Mouse (Mus musculus): ENCODE measurements around the gene Hist1h2an. TPM values are rescaled to one million over a fixed set of nuclear protein-coding genes. Genes with fewer than 3 reads are reported as not detected.
A peak's percentile ranks its signal among the peaks of the same experiment; 100 is the strongest.
"Not testable (repeated sequence)": the region's sequence is repeated elsewhere in the genome, so short reads cannot be mapped to it uniquely, and the experiment has no call there.

Hist1h2an gene
- total RNA-seq (2022): 1 to 10 TPM in 1 of 4 experiments, not detected in 3; 1.1 TPM

- peak; percentile 96 for DNase-seq (ENCODE audit: low spot score)
Measured at GRCm38 (mm10) chr13:21786899-21787629, at the start of gene Hist1h2an, which contains the start of gene Hist1h2bp. TSS of gene Hist1h2an (minus strand) at chr13:21787218. TSS of gene Hist1h2bp (plus strand) at chr13:21787461.

- DNase-seq (ENCODE audit: low spot score): not testable (repeated sequence)
Measured at GRCm38 (mm10) chr13:21833461-21833860, 46.4 kb upstream of the Hist1h2an start, which contains the start of the genes Hist1h2ap and Hist1h2br. TSS of gene Hist1h2ap (minus strand) at chr13:21833507. TSS of gene Hist1h2br (plus strand) at chr13:21833743.

- peak; percentile 41 for DNase-seq (ENCODE audit: low spot score)
Measured at GRCm38 (mm10) chr13:21831418-21832394, 44.7 kb upstream of the Hist1h2an start, which contains the start of gene Hist1h4n. TSS of gene Hist1h4n (minus strand) at chr13:21832196.

GRCm38 (mm10) chr13:21830344-21830743 lies 43.3 kb upstream of the Hist1h2an start:
- no peak for DNase-seq (ENCODE audit: low spot score)

- no peak for DNase-seq (ENCODE audit: low spot score)
Measured at GRCm38 (mm10) chr13:21828511-21828910, 41.5 kb upstream of the Hist1h2an start.

- not testable (repeated sequence) for DNase-seq (ENCODE audit: low spot score)
Measured at GRCm38 (mm10) chr13:21820082-21820890, 33.3 kb upstream of the Hist1h2an start.

GRCm38 (mm10) chr13:21812092-21812491 lies 25.1 kb upstream of the Hist1h2an start:
- not testable (repeated sequence) for DNase-seq (ENCODE audit: low spot score)

DNA sequence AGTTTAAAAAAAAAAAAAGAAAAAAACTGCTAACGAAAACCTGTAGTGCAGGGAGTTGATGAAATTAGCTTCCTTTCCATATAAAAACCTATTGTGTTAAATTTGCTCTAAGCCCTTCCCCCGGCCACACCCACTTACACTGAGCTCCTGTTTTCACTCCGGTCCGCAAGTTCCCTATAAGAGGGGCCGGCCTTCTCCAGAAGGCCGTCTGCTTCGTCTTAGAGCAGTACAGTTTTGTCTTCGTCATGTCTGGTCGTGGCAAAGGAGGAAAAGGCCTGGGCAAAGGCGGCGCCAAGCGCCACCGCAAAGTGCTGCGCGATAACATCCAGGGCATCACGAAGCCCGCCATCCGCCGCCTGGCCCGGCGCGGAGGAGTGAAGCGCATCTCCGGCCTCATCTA lies 24.5 kb upstream of the Hist1h2an start, which contains the start of gene Hist1h4m:
Gene Hist1h4m, plus strand, starts transcription at position 208 of the 400 bp plus-strand sequence.
- peak; percentile 61 for DNase-seq (ENCODE audit: low spot score)

- not testable (repeated sequence) for DNase-seq (ENCODE audit: low spot score)
Measured at GRCm38 (mm10) chr13:21811074-21811473, 24.1 kb upstream of the Hist1h2an start.

DNA sequence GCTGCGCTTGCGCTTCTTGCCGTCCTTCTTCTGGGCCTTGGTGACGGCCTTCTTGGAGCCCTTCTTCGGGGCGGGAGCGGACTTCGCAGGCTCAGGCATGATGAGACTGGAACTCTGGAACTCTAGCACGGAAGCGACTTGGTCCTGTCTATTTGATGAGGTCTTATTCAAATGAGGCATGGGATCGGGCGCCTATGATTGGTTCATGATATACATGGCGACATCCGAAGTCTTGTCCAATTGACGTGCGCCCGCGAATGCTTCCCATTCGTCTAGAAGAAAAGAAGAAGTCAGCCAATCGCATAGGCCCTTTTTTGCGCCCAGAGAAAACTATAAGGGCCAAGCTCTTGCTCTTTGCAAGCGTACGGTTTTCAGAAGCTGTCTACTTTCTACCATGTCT lies 23.1 kb upstream of the Hist1h2an start, which contains the start of the genes Hist1h2bq and Hist1h2ao:
Gene Hist1h2bq, minus strand, starts transcription at position 125 of the 400 bp plus-strand sequence.
Gene Hist1h2ao, plus strand, starts transcription at position 393 of the 400 bp plus-strand sequence.
- DNase-seq (ENCODE audit: low spot score): not testable (repeated sequence)

GRCm38 (mm10) chr13:21803058-21803457 lies 16.0 kb upstream of the Hist1h2an start:
- not testable (repeated sequence) for DNase-seq (ENCODE audit: low spot score)

- DNase-seq (ENCODE audit: low spot score): not testable (repeated sequence)
Measured at GRCm38 (mm10) chr13:21797163-21797562, 10.1 kb upstream of the Hist1h2an start.

- no peak for DNase-seq (ENCODE audit: low spot score)
Measured at GRCm38 (mm10) chr13:21795584-21795983, 8.6 kb upstream of the Hist1h2an start.

- no peak for DNase-seq (ENCODE audit: low spot score)
Measured at GRCm38 (mm10) chr13:21790601-21791283, 3.7 kb upstream of the Hist1h2an start.

DNA sequence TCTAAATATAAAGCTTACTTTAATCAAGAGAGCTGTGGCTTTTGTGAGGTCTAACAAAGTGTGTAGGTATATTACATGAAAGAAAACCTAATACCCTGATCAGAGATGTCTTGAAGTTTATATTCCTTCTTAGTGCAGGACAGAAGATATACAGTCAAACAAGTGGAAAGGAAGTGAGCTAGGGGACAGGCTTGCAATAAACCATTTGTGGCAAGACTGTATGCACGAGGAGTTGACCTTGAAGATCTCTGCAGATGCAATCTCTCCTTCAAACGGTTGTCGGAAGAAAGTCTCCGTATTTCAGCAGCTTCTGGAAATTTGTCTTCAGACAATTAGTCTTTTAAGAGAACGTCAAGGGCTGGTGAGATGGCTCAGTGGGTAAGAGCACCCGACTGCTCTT lies 2.9 kb upstream of the Hist1h2an start:
- no peak for DNase-seq (ENCODE audit: low spot score)

DNA sequence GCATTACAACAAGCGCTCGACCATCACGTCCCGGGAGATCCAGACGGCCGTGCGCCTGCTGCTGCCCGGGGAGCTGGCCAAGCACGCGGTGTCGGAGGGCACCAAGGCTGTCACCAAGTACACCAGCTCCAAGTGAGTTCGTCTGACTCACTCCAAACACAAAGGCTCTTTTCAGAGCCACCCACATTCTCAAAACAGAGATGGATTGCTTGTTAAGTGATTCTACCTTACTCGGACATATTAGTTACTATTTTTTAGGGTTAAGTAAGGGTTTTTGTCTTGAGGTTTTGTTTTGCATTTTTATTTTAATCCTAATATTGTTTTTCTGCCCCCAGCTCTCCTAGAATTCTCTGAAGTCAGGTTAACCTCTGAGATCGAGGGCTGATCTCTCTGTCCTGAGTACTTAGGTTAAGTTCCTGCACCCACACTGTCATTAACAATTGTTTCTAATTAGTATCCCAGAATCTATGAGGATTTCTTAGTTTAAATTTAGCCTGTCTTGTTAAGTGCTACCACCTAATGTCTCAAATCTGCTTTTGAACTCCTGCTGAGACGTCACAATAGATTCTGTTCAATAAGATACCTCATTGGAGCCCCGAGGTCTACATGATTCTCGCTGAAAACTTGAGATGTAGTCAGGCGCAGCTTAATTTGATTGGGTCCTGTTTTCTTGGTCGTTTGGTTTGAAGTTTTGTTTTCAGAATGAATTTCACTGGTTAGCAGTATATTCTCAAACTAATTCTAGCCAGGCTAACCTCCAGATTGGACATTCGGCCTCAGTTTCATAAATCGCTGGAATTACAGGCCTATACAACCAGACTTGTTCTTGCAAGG lies 959 bp upstream of the Hist1h2an start:
- no peak for DNase-seq (ENCODE audit: low spot score)

DNA sequence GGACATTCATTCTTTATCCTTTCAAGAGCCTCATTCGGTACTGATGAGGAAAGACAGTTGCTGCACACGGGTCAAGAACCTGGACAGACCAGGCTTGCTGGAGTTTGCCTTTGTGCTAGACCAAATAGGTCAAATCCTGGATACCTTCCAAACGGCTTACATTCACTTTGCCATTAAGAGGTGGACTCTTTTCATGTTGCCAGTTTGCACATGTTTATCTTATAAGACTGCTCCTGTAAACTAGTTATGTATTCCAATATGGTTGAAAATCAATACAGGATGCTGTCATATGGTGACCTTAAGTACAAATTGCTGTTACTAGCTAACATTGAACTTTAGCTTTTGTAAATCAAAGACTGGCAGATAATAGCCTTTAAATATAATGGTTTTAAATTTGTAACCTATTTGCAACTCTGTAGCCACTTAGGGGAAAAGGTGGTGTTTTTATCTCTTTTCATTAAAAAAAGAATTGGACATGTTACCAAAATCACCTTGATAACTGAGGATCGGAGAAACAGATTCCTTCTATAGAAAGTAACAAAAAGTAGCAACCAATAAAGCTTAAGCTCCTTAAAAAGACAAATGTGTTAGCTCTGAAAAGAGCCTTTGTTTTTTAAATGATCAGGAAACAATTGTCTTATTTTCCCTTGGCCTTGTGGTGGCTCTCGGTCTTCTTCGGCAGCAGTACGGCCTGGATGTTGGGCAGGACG lies 674 bp downstream of the Hist1h2an start:
- no peak for DNase-seq (ENCODE audit: low spot score)

- no peak for DNase-seq (ENCODE audit: low spot score)
Measured at GRCm38 (mm10) chr13:21784311-21784710, 2.7 kb downstream of the Hist1h2an start.
